Mouse (Mus musculus): ENCODE data around the gene Wdr35. TPM values are rescaled to one million over a fixed set of nuclear protein-coding genes. Genes with fewer than 3 reads are reported as not detected.

The Wdr35 gene
- polyA plus RNA-seq, 1 experiment from 2014 or later = 32.6 TPM

GRCm38 (mm10) chr12:9052075-9052829 is 78.6 kb downstream of the Wdr35 start:
- Histone ChIP-seq H3K27ac (no peak overlapping the region), H3K9ac (replicated peaks) (no peak overlapping the region), H3K36me3 (no peaks in the 10 kb centered on the region), H3K4me3 (replicated peaks) (no peak overlapping the region), H3K9me3 (no peaks in the 10 kb centered on the region), H3K4me2 (no peak overlapping the region), H3K4me1 (replicated peaks) (peaks cover 5% of the 10 kb centered on the region), H3K27me3 (peaks cover 5% of the 10 kb centered on the region; the same call in 1 of the 2 replicates)
- ATAC-seq (ENCODE audit: insufficient number of reproducible peaks, insufficient read depth, low FRiP score, low TSS enrichment, low read depth) = peak; percentile 78; the same call in 1 of the 2 replicates
- WGBS = 58% methylated on average over 8 of the region's 8 CpGs

DNA sequence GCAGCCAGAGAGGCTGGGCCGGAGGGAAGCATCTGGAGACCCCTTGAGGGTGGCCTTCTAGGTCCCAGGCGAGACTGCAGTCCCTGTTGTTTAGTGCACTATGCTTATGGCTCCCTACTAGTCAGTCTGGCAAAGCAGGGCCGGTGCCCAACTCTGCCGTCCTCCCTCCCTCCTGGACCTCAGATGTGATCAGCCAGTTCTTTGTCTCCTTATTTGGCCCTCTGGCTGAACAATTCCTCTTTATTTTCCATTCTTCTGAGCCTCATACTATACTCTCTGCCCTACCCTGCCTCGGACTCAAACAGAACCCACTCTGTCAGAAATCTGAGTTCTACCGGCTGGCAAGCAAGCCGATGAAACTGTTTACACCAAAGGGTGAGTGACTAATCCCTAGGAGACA is 79.7 kb downstream of the Wdr35 start:
- H3K4me1 ChIP-seq (replicated peaks) = peaks cover 5% of the 10 kb centered on the region
- no peak overlapping the region for H3K4me2 ChIP-seq
- no peaks in the 10 kb centered on the region for H3K36me3 ChIP-seq
- no peak overlapping the region for H3K9ac ChIP-seq (replicated peaks)
- H3K27ac ChIP-seq = no peak overlapping the region
- ATAC-seq (ENCODE audit: insufficient number of reproducible peaks, insufficient read depth, low FRiP score, low TSS enrichment, low read depth) = no peak
- H3K9me3 ChIP-seq = no peaks in the 10 kb centered on the region
- WGBS = 69% methylated on average over 7 of the region's 7 CpGs
- no peak overlapping the region for H3K4me3 ChIP-seq (replicated peaks)
- H3K27me3 ChIP-seq = peaks cover 5% of the 10 kb centered on the region; the same call in 1 of the 2 replicates

DNA sequence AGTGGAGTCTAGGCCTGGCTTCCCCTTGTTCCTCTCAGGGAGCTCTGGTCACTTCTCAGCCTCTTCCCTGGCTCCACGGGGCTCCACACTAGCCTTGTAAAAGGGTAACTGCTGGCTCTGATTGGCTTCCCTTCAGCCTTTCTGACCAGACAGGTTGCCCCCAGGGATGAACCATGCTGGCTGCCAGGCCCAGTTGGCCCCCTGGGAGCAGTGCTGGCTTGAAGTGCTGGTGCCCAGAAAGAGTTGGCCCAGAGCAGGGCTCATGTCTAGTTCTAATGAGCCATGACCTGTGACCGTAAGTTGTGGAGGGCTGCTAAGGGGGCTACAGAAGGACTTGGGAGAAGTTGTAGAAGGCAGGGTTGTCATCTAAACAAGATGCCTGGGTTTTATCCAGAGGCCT is 80.3 kb downstream of the Wdr35 start:
- no peaks in the 10 kb centered on the region for H3K36me3 ChIP-seq
- peaks cover 5% of the 10 kb centered on the region for H3K4me1 ChIP-seq (replicated peaks)
- H3K27ac ChIP-seq = no peak overlapping the region
- H3K27me3 ChIP-seq = peaks cover 5% of the 10 kb centered on the region; the same call in 1 of the 2 replicates
- H3K4me3 ChIP-seq (replicated peaks) = no peak overlapping the region
- 57% methylated on average over 2 of the region's 2 CpGs for WGBS
- no peaks in the 10 kb centered on the region for H3K9me3 ChIP-seq
- ATAC-seq (ENCODE audit: insufficient number of reproducible peaks, insufficient read depth, low FRiP score, low TSS enrichment, low read depth) = no peak
- no peak overlapping the region for H3K9ac ChIP-seq (replicated peaks)
- no peak overlapping the region for H3K4me2 ChIP-seq

DNA sequence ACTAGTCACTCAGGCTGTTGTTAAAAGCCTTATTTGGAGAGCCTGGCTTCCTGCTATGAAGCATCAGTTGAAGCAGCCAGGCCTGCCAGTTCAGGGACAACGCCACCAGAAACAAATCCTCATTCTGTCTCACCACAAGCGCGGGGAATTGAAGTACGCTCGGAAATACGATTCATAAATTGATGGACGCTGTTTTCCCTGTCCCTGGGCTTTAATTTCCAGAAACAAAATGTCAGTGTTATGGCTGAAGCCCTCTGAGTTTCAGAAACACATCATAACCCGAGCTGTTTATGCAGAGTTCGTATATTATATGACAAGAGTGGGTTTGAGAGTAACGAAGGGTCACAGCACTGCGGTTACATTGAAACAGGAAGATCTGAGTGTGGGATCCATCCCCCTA is 81.6 kb downstream of the Wdr35 start:
- WGBS = 71% methylated on average over 11 of the region's 11 CpGs
- Histone ChIP-seq H3K4me3 (replicated peaks) (no peak overlapping the region), H3K36me3 (no peaks in the 10 kb centered on the region), H3K4me1 (replicated peaks) (peaks cover 10% of the 10 kb centered on the region), H3K9ac (replicated peaks) (0 out of 2 replicates have a peak overlapping the region, but pooled peaks have one; percentile 0), H3K4me2 (no peak overlapping the region), H3K27me3 (peaks cover 5% of the 10 kb centered on the region; the same call in 1 of the 2 replicates), H3K27ac (no peak overlapping the region), H3K9me3 (no peaks in the 10 kb centered on the region)
- no peak for ATAC-seq (ENCODE audit: insufficient number of reproducible peaks, insufficient read depth, low FRiP score, low TSS enrichment, low read depth)

- Histone ChIP-seq H3K9me3 (no peaks in the 10 kb centered on the region), H3K36me3 (no peaks in the 10 kb centered on the region), H3K4me3 (replicated peaks) (no peak overlapping the region), H3K4me2 (no peak overlapping the region), H3K4me1 (replicated peaks) (peaks cover 4% of the 10 kb centered on the region; the same call in 1 of the 2 replicates), H3K27me3 (no peaks in the 10 kb centered on the region), H3K9ac (replicated peaks) (no peak overlapping the region), H3K27ac (no peak overlapping the region)
- 68% methylated on average over 3 of the region's 3 CpGs for WGBS
- no peak for ATAC-seq (ENCODE audit: insufficient number of reproducible peaks, insufficient read depth, low FRiP score, low TSS enrichment, low read depth)
These were observed 85.8 kb downstream of the Wdr35 start for GRCm38 (mm10) chr12:9059502-9059901.

- no peaks in the 10 kb centered on the region for H3K27me3 ChIP-seq
- H3K36me3 ChIP-seq = no peaks in the 10 kb centered on the region
- H3K4me2 ChIP-seq = no peak overlapping the region
- no peak overlapping the region for H3K27ac ChIP-seq
- WGBS = 87% methylated on average over 9 of the region's 9 CpGs
- no peak for ATAC-seq (ENCODE audit: insufficient number of reproducible peaks, insufficient read depth, low FRiP score, low TSS enrichment, low read depth)
- H3K9me3 ChIP-seq = no peaks in the 10 kb centered on the region
- no peak overlapping the region for H3K9ac ChIP-seq (replicated peaks)
- H3K4me1 ChIP-seq (replicated peaks) = peaks cover 4% of the 10 kb centered on the region; the same call in 1 of the 2 replicates
- no peak overlapping the region for H3K4me3 ChIP-seq (replicated peaks)
These were observed 86.3 kb downstream of the Wdr35 start for GRCm38 (mm10) chr12:9059965-9060364.

DNA sequence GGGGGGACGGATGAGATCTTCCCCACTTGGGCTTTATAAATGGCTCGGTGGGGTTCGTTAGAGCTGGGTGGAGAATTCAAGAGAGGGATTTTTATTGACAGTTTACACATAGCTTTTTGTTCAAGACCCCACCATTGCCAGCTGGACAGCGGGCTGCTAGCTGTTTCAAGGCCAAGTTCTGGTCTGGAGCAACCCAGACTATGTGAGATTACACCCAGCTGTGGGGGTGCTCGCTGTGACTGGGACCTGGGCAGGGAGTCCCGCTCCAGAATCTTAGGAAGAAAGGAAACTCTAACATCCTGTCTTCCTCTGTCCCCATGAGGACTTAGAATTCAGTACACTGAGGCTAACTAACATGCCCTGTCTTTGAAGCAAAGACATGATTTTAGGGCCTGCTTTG is 89.9 kb downstream of the Wdr35 start:
- Histone ChIP-seq H3K27me3 (no peaks in the 10 kb centered on the region), H3K4me2 (no peak overlapping the region), H3K9me3 (no peaks in the 10 kb centered on the region), H3K4me1 (replicated peaks) (0 out of 2 replicates have a peak, but pooled peaks cover 4% of the 10 kb centered on the region), H3K27ac (no peak overlapping the region), H3K4me3 (replicated peaks) (no peak overlapping the region), H3K9ac (replicated peaks) (no peak overlapping the region), H3K36me3 (no peaks in the 10 kb centered on the region)
- no peak for ATAC-seq (ENCODE audit: insufficient number of reproducible peaks, insufficient read depth, low FRiP score, low TSS enrichment, low read depth)
- 67% methylated on average over 6 of the region's 6 CpGs for WGBS

DNA sequence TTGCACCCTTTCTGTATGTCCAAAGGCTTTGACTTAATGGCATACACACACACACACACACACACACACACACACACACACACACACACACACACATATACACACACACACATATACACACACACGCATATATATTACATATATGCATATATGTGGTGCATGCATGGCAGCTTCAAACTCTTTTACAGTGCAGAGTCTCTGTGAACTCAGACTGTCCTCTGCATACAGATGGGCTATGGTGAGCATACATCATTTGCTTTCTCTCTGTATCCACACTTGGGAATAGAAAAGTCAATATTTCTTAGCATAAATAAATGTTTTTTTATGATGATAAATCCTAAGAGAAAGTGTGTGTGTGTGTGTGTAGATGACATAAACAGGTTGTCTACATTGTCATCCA is 97.4 kb downstream of the Wdr35 start:
- WGBS = 95% methylated on average over 1 of the region's 1 CpGs
- ATAC-seq (ENCODE audit: insufficient number of reproducible peaks, insufficient read depth, low FRiP score, low TSS enrichment, low read depth) = no peak
- Histone ChIP-seq H3K4me3 (replicated peaks) (no peak overlapping the region), H3K36me3 (no peaks in the 10 kb centered on the region), H3K9me3 (no peaks in the 10 kb centered on the region), H3K27me3 (no peaks in the 10 kb centered on the region), H3K4me1 (replicated peaks) (no peaks in the 10 kb centered on the region), H3K27ac (no peak overlapping the region), H3K4me2 (no peak overlapping the region), H3K9ac (replicated peaks) (no peak overlapping the region)

DNA sequence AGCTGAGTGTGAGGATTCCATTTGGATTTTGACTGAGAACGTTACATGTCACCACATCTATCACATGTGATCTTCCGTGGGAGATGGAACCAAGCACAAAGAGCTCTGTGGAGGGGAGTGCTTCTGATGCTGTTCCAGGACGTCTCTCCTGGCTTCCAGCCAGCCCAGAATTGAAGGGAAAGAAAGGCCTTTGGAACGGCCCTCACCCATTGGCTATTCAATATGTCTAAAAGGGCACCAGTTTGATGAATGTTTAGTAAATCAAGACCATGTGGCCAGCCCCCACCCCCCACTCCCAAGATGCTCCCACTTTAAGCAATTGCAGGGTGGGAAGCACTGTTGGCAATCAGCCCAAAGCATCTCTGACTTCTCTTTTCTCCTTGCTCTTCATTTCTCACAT is 97.8 kb downstream of the Wdr35 start:
- ATAC-seq (ENCODE audit: insufficient number of reproducible peaks, insufficient read depth, low FRiP score, low TSS enrichment, low read depth) = no peak
- no peaks in the 10 kb centered on the region for H3K9me3 ChIP-seq

DNA sequence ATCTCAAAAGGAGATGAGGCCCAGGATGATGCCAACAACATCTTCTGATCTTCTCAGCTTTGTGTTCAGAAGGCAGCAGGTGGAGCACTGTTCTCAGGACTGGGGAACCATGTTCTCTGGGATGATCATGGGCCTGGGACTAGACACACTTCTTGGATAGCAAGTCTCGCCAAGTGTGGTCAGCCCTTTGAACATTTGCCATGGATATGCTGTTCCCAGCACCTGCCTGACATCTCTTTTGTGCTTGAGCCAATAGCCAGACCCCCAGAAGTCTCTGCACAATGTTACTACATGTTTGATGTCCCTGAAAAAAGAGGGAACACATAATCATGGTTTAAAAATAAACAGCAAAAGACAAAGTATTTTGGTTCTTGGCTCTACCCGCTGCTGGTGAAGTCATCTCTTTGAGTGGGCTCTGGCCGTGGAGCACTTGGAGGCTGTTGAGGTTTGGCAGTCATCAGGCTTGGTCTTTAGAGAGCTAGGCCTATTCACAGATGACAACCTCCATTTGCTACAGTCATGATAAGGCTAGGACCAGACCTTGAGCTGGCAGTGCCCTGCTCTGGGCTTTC is 103.9 kb downstream of the Wdr35 start:
- Histone ChIP-seq H3K4me3 (replicated peaks) (no peak overlapping the region), H3K4me2 (no peak overlapping the region), H3K27ac (no peak overlapping the region), H3K36me3 (no peaks in the 10 kb centered on the region), H3K27me3 (no peaks in the 10 kb centered on the region), H3K9ac (replicated peaks) (no peak overlapping the region), H3K4me1 (replicated peaks) (no peaks in the 10 kb centered on the region), H3K9me3 (no peaks in the 10 kb centered on the region)
- 92% methylated on average over 3 of the region's 3 CpGs for WGBS
- no peak for ATAC-seq (ENCODE audit: insufficient number of reproducible peaks, insufficient read depth, low FRiP score, low TSS enrichment, low read depth)

More for the DNA sequence above, 97.8 kb downstream of the Wdr35 start:
- Histone ChIP-seq H3K4me1 (replicated peaks) (no peaks in the 10 kb centered on the region), H3K36me3 (no peaks in the 10 kb centered on the region), H3K9ac (replicated peaks) (no peak overlapping the region), H3K27ac (no peak overlapping the region), H3K4me3 (replicated peaks) (no peak overlapping the region), H3K4me2 (no peak overlapping the region), H3K27me3 (no peaks in the 10 kb centered on the region)
- 39% methylated on average over 4 of the region's 4 CpGs for WGBS

Data from limb, embryonic 12.5 days (tissue).